Mouse (Mus musculus) hindbrain, embryonic 15.5 days (tissue): ENCODE measurements at regions not wholly inside any gene's neighbourhood (a gene's known extent, or its start where the extent isn't known, plus 50 kb on each side); places are given as distances from the start of the nearest gene placed in this dataset.

Experiments
- ATAC-seq: fragments of 200-750 bp; cut with Nextera tagmentation; 2 replicates; pipeline ENCODE4 v1.8.0; 2017; ENCODE audit warnings: low read depth, moderate number of reproducible peaks, moderate TSS enrichment; ENCODE audit not compliant: low FRiP score
- H3K27ac ChIP-seq: fragments of 300-500 bp; sonication (generic); replicated peaks from 2 replicates; pipeline ENCODE4 v1.5.1; 2015; ENCODE audit warnings: mild to moderate bottlenecking, inconsistent platforms
- H3K27me3 ChIP-seq: fragments of 300-500 bp; sonication (generic); 2 replicates; pipeline ENCODE4 v1.6.1; 2015; ENCODE audit warnings: control low read depth, inconsistent platforms
- H3K36me3 ChIP-seq: fragments of 300-500 bp; sonication (generic); 2 replicates; pipeline ENCODE4 v1.6.1; 2015; ENCODE audit warnings: control low read depth, inconsistent platforms
- H3K4me1 ChIP-seq: fragments of 300-500 bp; sonication (generic); replicated peaks from 2 replicates; pipeline ENCODE4 v1.6.1; 2015; ENCODE audit warnings: control low read depth, inconsistent platforms
- H3K4me2 ChIP-seq: fragments of 300-500 bp; sonication (generic); 2 replicates; pipeline ENCODE4 v1.6.1; 2015; ENCODE audit warnings: moderate library complexity, mild to moderate bottlenecking, inconsistent platforms
- H3K4me3 ChIP-seq: fragments of 300-500 bp; sonication (generic); 2 replicates; pipeline ENCODE4 v1.5.1; 2015; ENCODE audit warnings: mild to moderate bottlenecking, inconsistent platforms
- H3K9ac ChIP-seq: fragments of 300-500 bp; sonication (generic); 2 replicates; pipeline ENCODE4 v1.6.1; 2015; ENCODE audit warnings: inconsistent platforms
- H3K9me3 ChIP-seq: fragments of 300-500 bp; sonication (generic); 2 replicates; pipeline ENCODE4 v1.6.1; 2016; ENCODE audit warnings: control low read depth, inconsistent platforms
- WGBS: fragments of 180-500 bp; shearing (Covaris S2); methylation state at CpG from one replicate; pipeline ENCODE4 v1.1.7; 2015; 5-methylcytosine and 5-hydroxymethylcytosine counted together

- H3K9ac ChIP-seq = no peak overlapping the region
- peaks cover 13% of the 10 kb centered on the region for H3K4me1 ChIP-seq
- H3K4me2 ChIP-seq = no peak overlapping the region
- no peak overlapping the region for H3K27ac ChIP-seq
- no peak for ATAC-seq
- no peaks in the 10 kb centered on the region for H3K9me3 ChIP-seq
- H3K4me3 ChIP-seq = no peak overlapping the region
- no peaks in the 10 kb centered on the region for H3K36me3 ChIP-seq
- 76% methylated on average over 12 of the region's 12 CpGs for WGBS
- H3K27me3 ChIP-seq = no peaks in the 10 kb centered on the region
Measured at GRCm38 (mm10) chr12:110389439-110389838, 57.5 kb upstream of the Ppp2r5c start.

GRCm38 (mm10) chr12:110391464-110391863 lies 55.5 kb upstream of the Ppp2r5c start:
- ATAC-seq = no peak
- Histone ChIP-seq H3K36me3 (no peaks in the 10 kb centered on the region), H3K4me1 (peaks cover 6% of the 10 kb centered on the region; the same call in 1 of the 2 replicates), H3K9ac (no peak overlapping the region), H3K4me2 (no peak overlapping the region), H3K27ac (no peak overlapping the region), H3K27me3 (no peaks in the 10 kb centered on the region), H3K9me3 (no peaks in the 10 kb centered on the region), H3K4me3 (no peak overlapping the region)
- WGBS = 84% methylated on average over 8 of the region's 8 CpGs

GRCm38 (mm10) chr12:110393555-110393954 lies 53.4 kb upstream of the Ppp2r5c start:
- no peak overlapping the region for H3K27ac ChIP-seq
- H3K27me3 ChIP-seq = no peaks in the 10 kb centered on the region
- H3K4me3 ChIP-seq = no peak overlapping the region
- H3K9me3 ChIP-seq = no peaks in the 10 kb centered on the region
- no peak for ATAC-seq
- H3K4me2 ChIP-seq = no peak overlapping the region
- H3K9ac ChIP-seq = no peak overlapping the region
- H3K4me1 ChIP-seq = no peaks in the 10 kb centered on the region
- no peaks in the 10 kb centered on the region for H3K36me3 ChIP-seq
- WGBS = 85% methylated on average over 7 of the region's 7 CpGs
